Mouse (Mus musculus) brown adipose tissue, adult 24 weeks (tissue): Measurements from ENCODE around the gene BC004004. TPM values are rescaled to one million over a fixed set of nuclear protein-coding genes. Genes with fewer than 3 reads are reported as not detected.
"Not testable (repeated sequence)": the region's sequence is repeated elsewhere in the genome, so short reads cannot be mapped to it uniquely, and the experiment has no call there.

Experiments
- H3K27ac ChIP-seq: fragments of 200-500 bp; replicated peaks from 2 replicates; pipeline ENCODE4 v1.5.1; 2012; ENCODE audit warnings: low read depth, mild to moderate bottlenecking, low read length
- H3K4me1 ChIP-seq: fragments of 200-500 bp; 2 replicates; pipeline ENCODE4 v1.6.1; 2012; ENCODE audit warnings: low read length, mixed read lengths; ENCODE audit not compliant: control insufficient read depth, insufficient read depth, insufficient read length
- H3K4me3 ChIP-seq: fragments of 200-500 bp; 2 replicates; pipeline ENCODE4 v1.5.1; 2012; ENCODE audit warnings: low read depth, mild to moderate bottlenecking, low read length, moderate library complexity; ENCODE audit not compliant: insufficient read depth
- polyA plus RNA-seq: library from polyadenylated mRNA; stranded (reverse); fragments of >200 nt; gene quantifications from 2 replicates; pipeline ENCODE4 v1.2.4, GENCODE M21; 2012; ENCODE audit not compliant: missing spikeins, insufficient read depth, insufficient read length

The BC004004 gene
- 180 and 221 TPM in 2 replicates for polyA plus RNA-seq

DNA sequence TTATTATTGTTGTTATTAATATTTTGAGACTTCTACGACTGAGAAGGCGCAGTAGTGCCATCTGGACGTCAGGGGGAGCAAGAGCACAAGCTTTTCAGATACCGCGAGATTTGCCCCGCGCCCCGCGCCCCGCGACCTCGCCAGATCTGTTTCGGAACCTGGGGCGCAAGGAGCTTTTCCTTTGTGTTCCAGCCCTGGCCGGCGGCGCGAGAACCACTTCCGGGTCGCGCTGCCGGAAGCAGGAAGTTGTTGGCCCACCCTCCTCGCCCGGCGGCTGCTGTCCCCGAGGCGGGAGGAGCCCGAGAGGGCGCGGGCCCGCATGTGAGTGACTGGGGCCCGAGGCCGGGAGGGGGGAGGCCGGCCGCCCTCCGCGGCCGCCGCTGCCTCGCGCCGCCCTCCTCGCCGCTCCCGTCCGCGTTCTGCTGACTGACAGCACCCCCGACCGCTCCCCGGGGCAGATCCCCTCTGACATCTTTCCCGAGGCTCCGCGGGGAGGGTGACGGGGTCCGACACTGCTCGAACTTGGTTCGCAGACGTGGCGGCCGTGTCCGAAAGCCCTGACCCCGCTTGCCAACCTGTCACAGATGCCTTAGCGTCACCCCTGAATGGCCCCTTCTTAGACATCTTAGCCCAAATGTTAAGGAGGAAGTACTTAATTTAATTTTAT, at the start of gene BC004004:
Gene BC004004, plus strand, starts transcription at position 107 of the 667 bp plus-strand sequence.
- Histone ChIP-seq H3K27ac (peak within 1 kb of the TSS; percentile 91), H3K4me1 (peaks cover 6% of the 10 kb centered on the region; the same call in 1 of the 2 replicates), H3K4me3 (peak within 1 kb of the TSS; percentile 98)

DNA sequence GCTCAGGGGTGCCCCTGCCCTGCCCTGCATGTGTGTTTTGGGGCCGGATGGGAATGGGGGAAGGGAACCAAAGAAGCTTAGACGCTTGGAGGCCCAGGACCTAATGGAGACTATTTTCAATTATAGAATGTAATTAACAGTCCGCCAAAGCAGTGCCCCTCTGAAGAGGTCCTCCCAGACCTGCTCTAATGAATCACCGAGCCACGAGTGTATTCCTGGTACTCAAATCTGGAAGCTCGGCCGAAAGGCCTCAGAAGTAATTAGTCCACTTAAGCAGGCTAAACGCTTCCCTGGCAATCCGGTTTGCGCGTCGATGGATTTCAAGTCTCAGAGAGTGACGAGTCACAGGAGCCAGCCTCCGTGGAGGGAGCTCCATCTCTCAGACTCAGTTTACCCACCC, 48.0 kb upstream of the BC004004 start:
- Histone ChIP-seq H3K27ac (no peak overlapping the region), H3K4me1 (no peaks in the 10 kb centered on the region), H3K4me3 (no peak overlapping the region)

DNA sequence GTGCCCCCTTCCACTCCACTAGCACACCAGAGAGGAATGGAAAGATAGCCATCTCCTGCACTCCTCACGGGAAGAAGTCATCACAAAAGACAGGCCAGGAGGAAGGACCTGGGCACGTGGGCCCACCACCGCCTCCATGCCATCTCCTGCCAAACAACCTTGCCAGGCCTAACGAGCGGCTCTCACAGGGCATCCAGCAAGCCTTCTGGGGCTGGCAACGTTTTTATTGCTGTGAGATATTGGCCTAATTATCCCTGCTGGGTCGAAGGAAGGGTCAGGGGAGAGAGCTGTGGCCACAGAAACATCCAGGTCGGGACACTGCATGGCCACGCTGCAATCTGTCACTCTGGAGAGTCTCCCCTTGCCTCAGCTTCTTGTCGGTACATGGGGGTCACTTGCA, 37.5 kb upstream of the BC004004 start:
- no peak overlapping the region for H3K27ac ChIP-seq
- H3K4me1 ChIP-seq = no peaks in the 10 kb centered on the region
- no peak overlapping the region for H3K4me3 ChIP-seq

DNA sequence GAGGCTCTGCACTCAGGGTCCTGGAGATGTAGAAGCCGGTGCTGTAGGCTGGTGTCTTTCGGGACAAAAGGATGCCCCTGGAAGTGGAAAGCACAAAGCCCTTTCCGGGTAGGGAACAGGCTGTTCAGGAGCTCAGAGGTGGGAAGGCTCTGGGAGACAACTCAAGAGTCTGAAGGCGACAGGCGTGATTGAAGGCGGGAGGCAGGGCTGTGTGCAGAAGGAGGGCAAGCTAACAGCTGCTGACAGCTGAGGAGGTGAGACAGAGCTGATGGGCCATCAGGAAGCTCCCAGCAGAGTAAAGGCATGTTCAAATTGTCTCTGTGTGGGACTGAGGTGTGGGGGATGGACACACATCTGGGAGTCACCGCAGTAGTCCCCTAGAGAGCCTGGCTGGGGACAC, 32.5 kb upstream of the BC004004 start:
- H3K4me1 ChIP-seq = no peaks in the 10 kb centered on the region; the same call in 1 of the 2 replicates
- no peak overlapping the region for H3K27ac ChIP-seq
- no peak overlapping the region for H3K4me3 ChIP-seq

DNA sequence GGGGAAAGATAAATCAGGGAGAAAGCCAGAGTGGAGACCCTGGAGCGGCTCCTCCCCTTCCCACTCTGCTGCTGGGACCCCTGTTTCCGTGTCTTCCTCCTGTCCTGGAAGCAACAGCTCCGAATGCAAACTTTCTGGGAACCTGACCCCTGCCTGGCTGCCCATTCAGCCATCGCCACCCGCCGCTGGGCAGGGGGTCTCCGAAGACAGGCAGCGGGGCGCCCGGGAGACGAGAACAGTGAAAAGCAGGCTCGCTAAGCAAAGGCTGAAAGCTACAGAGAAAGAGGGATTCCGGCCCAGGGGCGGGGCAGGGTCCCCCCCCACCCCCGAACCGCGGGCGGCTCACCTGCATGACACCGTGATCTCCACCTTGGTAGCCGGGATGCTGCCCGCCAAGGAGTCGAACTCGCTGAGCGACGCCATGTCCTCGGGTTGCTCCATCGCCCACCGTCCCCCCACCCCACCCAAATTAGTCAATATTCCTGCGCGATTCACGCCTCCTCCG, 31.3 kb upstream of the BC004004 start:
- Histone ChIP-seq H3K4me3 (peak overlapping the region; percentile 25), H3K27ac (no peak overlapping the region), H3K4me1 (no peaks in the 10 kb centered on the region; the same call in 1 of the 2 replicates)

DNA sequence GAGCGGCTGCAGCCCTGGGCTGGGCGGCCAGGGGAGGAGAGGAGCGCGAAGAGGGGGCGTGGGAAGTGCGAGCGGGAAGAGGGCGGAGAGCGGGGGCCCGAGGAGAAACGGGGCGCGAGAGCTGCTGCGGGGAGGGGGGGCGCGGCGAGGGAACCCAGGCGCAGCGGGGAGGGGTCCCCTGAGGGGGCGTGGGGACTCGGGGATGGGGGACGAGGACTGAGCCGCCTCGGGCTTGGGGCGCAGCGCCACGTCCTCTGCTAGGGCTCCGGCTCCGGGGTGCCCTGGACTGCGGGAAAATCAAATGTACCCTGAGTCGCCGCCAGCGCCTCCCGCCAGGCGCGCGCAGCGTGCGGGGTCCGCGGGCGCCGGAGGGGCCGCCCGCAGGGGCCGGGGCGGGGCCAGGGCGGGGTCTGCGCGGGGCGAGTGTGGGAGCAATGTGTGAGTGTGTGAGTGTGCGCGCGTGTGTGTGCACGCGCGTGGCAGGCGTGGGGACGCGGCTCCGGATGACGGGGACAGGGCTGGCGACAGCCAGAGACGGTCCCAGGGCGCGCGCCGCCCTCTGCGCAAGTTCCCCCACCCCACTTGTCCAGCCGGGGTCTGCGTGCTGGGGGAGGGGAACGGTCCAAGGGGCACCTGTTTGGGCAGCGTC, 30.7 kb upstream of the BC004004 start, which contains the start of gene Cpne5:
Gene Cpne5, minus strand, starts transcription at position 396 of the 649 bp plus-strand sequence.
- no peaks in the 10 kb centered on the region; the same call in 1 of the 2 replicates for H3K4me1 ChIP-seq
- no peak within 1 kb of the TSS for H3K27ac ChIP-seq
- peak within 1 kb of the TSS; percentile 40 for H3K4me3 ChIP-seq

DNA sequence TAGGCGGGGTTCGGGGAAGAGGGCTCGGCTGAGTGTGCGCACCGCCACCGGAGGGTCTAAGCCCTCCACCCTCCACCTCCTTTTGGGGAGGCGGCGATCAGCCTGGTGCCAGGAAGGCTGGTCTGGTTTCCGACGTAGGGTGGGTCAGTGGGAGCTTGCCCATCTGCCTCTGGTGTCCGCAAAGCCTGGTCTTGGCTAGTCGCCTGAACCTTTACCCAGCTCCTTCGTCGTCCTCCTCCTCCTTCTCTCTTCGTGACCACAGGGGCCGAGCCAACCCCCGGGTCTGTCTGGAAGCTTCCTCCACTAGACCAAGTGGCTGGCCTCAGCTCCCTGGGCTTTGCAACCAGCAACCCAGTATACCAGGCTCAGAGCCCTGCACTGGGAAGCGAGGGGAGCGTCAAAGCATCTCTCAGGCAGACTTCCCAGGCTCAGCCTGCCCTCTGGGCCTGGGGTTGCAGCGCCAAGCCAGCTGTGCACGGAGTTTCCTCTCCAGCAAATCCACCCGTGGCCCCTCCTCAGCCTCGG, 30.1 kb upstream of the BC004004 start:
- Histone ChIP-seq H3K4me1 (no peaks in the 10 kb centered on the region; the same call in 1 of the 2 replicates), H3K27ac (no peak overlapping the region), H3K4me3 (peak overlapping the region; percentile 40)

DNA sequence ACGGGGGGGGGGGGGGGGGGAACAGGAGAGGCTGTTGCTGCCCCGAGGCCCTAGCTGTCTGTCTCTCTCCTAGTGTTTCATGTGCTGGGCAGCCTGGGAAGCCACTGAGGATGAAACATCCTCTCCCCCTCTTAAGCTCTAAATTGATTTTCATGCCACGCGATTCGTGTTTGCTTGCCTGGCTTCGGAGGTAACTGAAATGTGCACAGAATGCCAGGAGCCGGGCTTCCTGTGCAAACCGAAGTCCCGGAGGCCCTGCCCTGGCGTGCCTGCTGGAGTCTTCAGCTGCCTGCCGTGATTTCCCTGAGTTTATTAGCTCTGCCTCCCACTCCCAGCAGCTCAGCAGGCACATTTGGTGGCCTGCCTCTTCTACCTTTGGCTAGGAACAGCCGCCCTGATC, 23.7 kb upstream of the BC004004 start:
- Histone ChIP-seq H3K27ac (no peak overlapping the region), H3K4me1 (peaks cover 8% of the 10 kb centered on the region), H3K4me3 (no peak overlapping the region)

DNA sequence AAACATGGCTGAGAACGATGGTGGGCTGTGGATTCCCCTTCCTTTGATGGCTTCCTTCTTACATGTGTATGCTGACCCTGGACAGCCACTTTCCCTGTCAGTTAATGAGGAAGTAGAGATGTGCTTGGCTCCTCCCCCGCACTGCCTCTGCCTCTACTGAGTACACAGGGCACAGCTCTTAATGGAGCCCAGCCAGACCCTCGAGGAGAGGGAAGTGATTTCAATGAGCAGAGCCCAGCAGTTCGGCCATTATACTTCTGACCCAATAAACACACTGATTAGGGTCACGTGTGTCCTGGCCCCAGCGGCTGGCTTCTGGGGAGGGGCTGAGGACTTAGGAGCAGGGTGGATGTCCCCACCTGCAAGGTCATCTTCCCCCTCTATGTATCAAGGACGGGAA, 22.9 kb upstream of the BC004004 start:
- Histone ChIP-seq H3K4me3 (no peak overlapping the region), H3K4me1 (peaks cover 13% of the 10 kb centered on the region)

DNA sequence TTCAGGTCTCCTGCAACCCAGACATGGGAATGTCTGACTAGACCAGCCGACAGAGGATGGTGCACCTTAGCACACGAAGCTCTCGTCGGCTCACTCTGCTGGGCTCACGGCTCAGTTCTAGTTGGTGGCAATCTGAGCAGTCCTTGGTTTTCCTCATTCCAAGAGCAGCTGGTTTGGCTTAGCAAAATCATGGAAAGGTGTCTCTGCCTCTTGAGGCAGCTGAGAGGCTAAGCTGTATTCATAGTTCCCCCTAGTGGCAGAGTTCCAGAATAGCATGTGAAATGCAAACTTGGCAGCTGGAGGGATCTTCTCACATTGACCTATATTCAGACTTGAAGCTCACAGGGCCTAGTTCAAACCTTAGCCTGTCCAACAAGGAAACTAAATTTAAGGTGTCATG, 22.0 kb upstream of the BC004004 start:
- H3K27ac ChIP-seq = no peak overlapping the region
- H3K4me1 ChIP-seq = peaks cover 20% of the 10 kb centered on the region
- no peak overlapping the region for H3K4me3 ChIP-seq

More for the DNA sequence above, 22.9 kb upstream of the BC004004 start:
- no peak overlapping the region for H3K27ac ChIP-seq

DNA sequence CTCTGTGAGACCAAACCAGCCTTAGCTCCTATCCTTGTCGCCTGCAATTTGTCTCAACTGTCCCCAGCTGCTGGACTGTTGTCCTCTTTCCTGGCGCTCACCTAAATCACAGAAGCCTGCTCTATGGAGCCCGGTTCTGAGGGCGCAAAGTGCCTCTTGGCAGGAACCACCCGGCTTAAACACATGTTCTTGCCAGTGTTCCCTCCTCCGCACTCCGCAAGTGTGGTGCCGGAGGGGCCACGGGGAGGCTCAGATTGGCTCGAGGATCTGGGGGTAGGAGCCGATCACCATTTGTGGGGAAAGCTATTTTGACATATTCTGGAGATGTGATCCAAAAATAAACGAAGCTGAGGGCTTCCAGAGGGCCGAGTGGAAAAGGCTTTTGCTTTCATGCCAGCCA, 20.7 kb upstream of the BC004004 start:
- Histone ChIP-seq H3K4me1 (peaks cover 23% of the 10 kb centered on the region), H3K4me3 (no peak overlapping the region)

DNA sequence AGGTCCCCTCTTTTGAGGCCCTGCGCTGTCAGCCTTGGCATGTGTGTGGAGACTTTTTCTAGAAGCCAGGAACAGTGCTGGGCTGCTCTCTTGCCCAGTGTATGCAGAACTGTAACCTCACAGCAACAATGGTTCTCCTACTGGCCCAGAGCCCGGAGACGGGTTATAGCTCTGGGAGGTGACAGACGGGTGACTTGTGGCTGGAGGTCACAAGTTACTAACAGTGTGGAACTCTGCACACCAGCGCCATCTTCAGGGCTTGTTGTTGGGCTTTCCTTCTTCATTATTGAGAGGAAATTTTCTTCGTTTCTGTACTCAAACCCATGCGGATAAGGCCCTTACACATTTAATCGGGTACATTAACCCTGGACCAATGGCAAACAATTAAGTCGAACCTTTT, 19.1 kb upstream of the BC004004 start:
- peaks cover 31% of the 10 kb centered on the region for H3K4me1 ChIP-seq
- peak overlapping the region; percentile 50 for H3K27ac ChIP-seq
- H3K4me3 ChIP-seq = no peak overlapping the region

More for the DNA sequence above, 20.7 kb upstream of the BC004004 start:
- H3K27ac ChIP-seq = no peak overlapping the region; the same call in 1 of the 2 replicates

DNA sequence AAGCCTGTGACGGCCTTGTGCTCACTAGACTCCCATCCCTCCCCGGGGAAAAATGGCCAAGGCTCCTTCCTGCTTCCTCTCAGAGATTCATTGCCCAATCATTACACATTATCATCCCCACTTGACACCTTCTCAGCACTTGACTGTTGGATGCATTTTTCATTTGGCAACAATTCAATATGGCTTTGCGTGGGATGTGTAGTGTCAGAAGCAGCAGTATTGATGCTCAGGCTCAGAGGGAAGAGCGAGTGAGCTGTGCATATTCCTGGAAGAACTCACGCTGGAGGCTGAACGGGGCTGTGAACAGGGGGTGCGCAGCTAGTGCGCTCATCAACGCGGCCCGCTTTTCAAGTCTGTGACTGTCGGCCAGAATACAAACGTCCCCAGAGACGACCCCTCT, 17.6 kb upstream of the BC004004 start:
- peaks cover 34% of the 10 kb centered on the region for H3K4me1 ChIP-seq
- H3K4me3 ChIP-seq, H3K27ac ChIP-seq: not testable (repeated sequence)

DNA sequence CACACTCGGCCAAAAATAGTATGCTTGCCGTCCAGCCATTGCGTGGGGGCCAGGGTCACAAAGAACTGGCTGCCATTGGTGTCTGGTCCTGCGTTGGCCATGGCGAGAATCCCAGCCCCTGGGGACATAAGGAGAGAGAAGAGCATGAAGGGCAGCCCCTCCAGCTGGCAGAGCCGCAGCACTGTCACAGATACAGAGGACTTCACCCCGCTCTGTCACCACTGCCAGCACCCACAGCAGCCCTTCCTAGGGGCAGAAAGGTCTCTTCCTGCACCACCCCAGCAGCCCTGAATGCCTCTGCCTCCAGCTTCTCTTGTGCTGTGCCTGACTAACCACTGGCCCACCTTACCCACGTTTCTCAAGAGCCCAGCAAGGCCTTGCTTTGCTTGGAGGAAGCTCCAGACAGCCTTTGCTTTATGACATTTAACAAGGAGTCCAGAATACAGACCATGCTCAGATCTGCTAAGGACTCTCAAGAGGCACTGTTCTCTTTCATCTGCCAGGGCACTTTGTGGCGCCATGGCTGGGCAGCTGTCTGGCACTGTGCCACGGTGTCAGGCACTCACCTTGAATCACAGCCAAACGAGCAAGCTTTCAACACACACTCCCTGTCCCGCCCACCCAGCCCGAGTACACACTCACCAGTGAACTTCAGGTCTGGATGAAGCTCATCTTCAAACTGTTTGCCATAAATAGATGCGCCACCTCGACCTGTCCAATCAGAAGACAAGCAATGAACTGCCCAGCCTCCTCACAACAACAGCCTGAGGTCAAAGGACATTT, 16.8 kb upstream of the BC004004 start:
- no peak overlapping the region for H3K4me3 ChIP-seq
- peak overlapping the region; percentile 31; the same call in 1 of the 2 replicates for H3K27ac ChIP-seq
- H3K4me1 ChIP-seq = peaks cover 34% of the 10 kb centered on the region

DNA sequence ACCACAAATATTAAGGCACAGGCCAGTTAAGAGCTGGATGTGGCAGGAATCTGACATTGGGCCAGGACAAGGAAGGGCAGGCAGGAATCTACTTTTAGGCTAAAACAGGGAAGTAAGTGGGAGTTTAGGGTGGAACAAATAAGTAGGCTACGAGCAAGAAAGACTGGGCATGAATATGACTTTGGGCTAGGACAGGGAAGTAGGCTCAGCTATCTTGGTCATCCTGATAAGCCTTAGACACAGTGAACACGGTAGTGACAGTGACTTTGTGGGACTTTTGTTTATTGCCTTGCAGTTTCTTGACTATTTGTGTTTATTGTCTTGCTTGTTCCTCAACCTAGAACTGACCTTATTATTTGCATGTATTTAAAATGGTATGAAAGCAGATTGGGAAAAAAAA, 15.4 kb upstream of the BC004004 start:
- H3K4me1 ChIP-seq = peaks cover 35% of the 10 kb centered on the region
- no peak overlapping the region for H3K4me3 ChIP-seq
- peak overlapping the region; percentile 9; the same call in 1 of the 2 replicates for H3K27ac ChIP-seq
